Mouse (Mus musculus): ENCODE results near the gene Gm42372. TPM values are rescaled to one million over a fixed set of nuclear protein-coding genes. Genes with fewer than 3 reads are reported as not detected.

Gene Gm42372
- total RNA-seq, 2 experiments from 2014 or later: not detected

- no peak for DNase-seq (ENCODE audit: low spot score)
- intact Hi-C loops (cut with DNase I): loop anchor here (2.0 kb wide), 1 partner anchor 34 kb away; no protein-coding TSS in a partner anchor
These were observed 44.1 kb downstream of the Gm42372 start for GRCm38 (mm10) chr7:17026710-17027587.

- intact Hi-C loops (cut with DNase I): loop anchor here (1.0 to 2.0 kb wide), 2 partner anchors 26 to 33 kb away; no protein-coding TSS in a partner anchor
- peak; percentile 83 for DNase-seq (ENCODE audit: low spot score)
These were observed 44.9 kb downstream of the Gm42372 start, which contains the start of gene Ppp5c for GRCm38 (mm10) chr7:17027588-17028343. Gene Ppp5c (minus strand): TSS chr7:17027924.

DNA sequence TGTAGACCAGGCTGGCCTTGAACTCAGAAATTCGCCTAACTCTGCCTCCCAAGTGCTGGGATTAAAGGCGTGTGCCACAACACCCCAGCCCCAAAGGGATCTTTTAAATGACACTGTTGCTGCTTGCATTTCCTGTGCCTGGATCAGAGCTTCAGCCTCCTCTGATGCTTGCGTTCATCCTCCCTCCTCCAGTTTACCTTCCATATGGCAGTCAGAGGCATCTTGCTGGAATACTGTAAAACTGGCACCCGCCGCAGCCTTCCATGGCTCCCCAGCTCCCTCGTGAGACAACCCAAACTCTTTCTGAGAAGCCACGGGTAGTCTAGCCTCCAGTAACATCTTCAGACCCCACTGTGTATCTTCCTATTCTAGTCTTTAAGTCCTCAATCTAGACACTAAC is 46.0 kb downstream of the Gm42372 start:
- no peak for DNase-seq (ENCODE audit: low spot score)
- intact Hi-C loops (cut with DNase I): loop anchor here (1.0 kb wide), 1 partner anchor 24 kb away; no protein-coding TSS in a partner anchor

DNA sequence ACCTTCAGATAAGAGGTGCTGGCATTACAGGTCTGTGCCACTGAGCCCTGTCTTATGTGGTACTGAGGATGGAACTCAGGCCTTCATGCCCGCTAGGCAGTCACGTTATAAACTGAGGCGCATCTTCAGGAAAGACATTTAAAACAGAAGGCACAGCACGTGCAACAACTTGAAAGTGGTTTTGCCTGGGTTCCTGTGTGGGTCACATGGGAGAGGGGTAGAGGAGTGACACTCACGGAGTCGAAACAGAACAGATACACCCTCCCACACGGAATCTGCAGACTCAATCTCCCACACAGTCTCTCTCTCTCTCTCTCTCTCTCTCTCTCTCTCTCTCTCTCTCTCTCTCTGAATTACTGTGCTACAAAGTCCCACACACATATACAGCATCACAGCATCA is 47.4 kb downstream of the Gm42372 start:
- intact Hi-C loops (cut with DNase I): no loop called here
- no peak for DNase-seq (ENCODE audit: low spot score)

Other genes with a start within 250 kb of the Gm42372 start
- gene Ap2s1, start 244.7 kb upstream of the Gm42372 start, total RNA-seq (2021): 10 to 100 TPM; 80.9 to 87.9 TPM
- 10 to 100 TPM; 18.5 to 22.8 TPM for gene Slc1a5, start 201.7 kb upstream of the Gm42372 start, total RNA-seq (2021)
- gene Strn4, start 167.2 kb upstream of the Gm42372 start, total RNA-seq (2021): 10 to 100 TPM; 54.8 to 65.5 TPM
- 10 to 100 TPM; 46.2 to 48.0 TPM for gene Fkrp, start 166.4 kb upstream of the Gm42372 start, total RNA-seq (2021)
- 10 to 100 TPM; 18.0 to 22.9 TPM for gene Prkd2, start 140.2 kb upstream of the Gm42372 start, total RNA-seq (2021)
- 10 to 100 TPM; 15.2 to 17.4 TPM for gene Dact3, start 107.8 kb upstream of the Gm42372 start, total RNA-seq (2021)
- gene Gng8, start 91.3 kb upstream of the Gm42372 start, total RNA-seq (2021): under 1 TPM; 0.45 to 0.86 TPM
- gene Ptgir, start 76.6 kb upstream of the Gm42372 start, total RNA-seq (2021): 1 to 10 TPM; 2.1 to 3.1 TPM
- 100 to 1,000 TPM; 196 to 203 TPM for gene Calm3, start 59.0 kb upstream of the Gm42372 start, total RNA-seq (2021)
- 1 to 10 TPM; 3.7 to 4.1 TPM for gene Pnmal2, start 38.4 kb upstream of the Gm42372 start, total RNA-seq (2021)
- gene Pnmal1, start 23.4 kb upstream of the Gm42372 start, total RNA-seq (2021): not detected
- gene Ccdc8, start 9.6 kb downstream of the Gm42372 start, total RNA-seq (2021): 1 to 10 TPM; 5.2 to 6.5 TPM
- gene Ppp5c, start 44.8 kb downstream of the Gm42372 start, total RNA-seq (2021): 100 to 1,000 TPM in 1 of 2 experiments, 10 to 100 TPM in 1; 97.5 to 102 TPM
- gene Hif3a, start 79.3 kb downstream of the Gm42372 start, total RNA-seq (2021): 1 to 10 TPM; 1.8 to 1.9 TPM
- under 1 TPM; 0.14 to 0.16 TPM for gene Psg16, start 91.0 kb downstream of the Gm42372 start, total RNA-seq (2021)
- not detected for gene Ceacam3, start 167.2 kb downstream of the Gm42372 start, total RNA-seq (2021)
- gene Psg29, start 220.4 kb downstream of the Gm42372 start, total RNA-seq (2021): not detected

Measured in heart, postnatal 25 days (tissue).